Mouse (Mus musculus) T-helper 2 cell (primary cell): ENCODE data around the gene Map3k7cl.

Experiments
- in situ Hi-C: fragments of 300-600 bp; cut with MboI, MseI; formaldehyde crosslinking; loops from one replicate; pipeline ENCODE4 v1.15.1; 2025; ENCODE audit warnings: high pct_unique_total_duplicates

Map3k7cl gene

GRCm38 (mm10) chr16:87635213-87635755 is 82.2 kb downstream of the Map3k7cl start:
- in situ Hi-C loops, result loop anchor here (10.0 kb wide), 1 partner anchor 1220 kb away; no protein-coding TSS in a partner anchor

GRCm38 (mm10) chr16:87635841-87636240 is 82.7 kb downstream of the Map3k7cl start:
- in situ Hi-C loops, result loop anchor here (10.0 kb wide), 1 partner anchor 1219 kb away; no protein-coding TSS in a partner anchor

GRCm38 (mm10) chr16:87638098-87638497 is 85.0 kb downstream of the Map3k7cl start:
- in situ Hi-C loops, result loop anchor here (10.0 kb wide), 1 partner anchor 1217 kb away; no protein-coding TSS in a partner anchor

- in situ Hi-C loops, result loop anchor here (10.0 kb wide), 1 partner anchor 63 kb away; no protein-coding TSS in a partner anchor
Observed at GRCm38 (mm10) chr16:87642234-87642633, 89.1 kb downstream of the Map3k7cl start.

GRCm38 (mm10) chr16:87644111-87644770 is 91.1 kb downstream of the Map3k7cl start:
- in situ Hi-C loops, result loop anchor here (10.0 kb wide), 1 partner anchor 61 kb away; no protein-coding TSS in a partner anchor
